Mouse (Mus musculus) forebrain, embryonic 16.5 days (tissue): ENCODE data around the gene Rapgef2. TPM values are rescaled to one million over a fixed set of nuclear protein-coding genes. Genes with fewer than 3 reads are reported as not detected.
"Not testable (repeated sequence)": the region's sequence is repeated elsewhere in the genome, so short reads cannot be mapped to it uniquely, and the experiment has no call there.

Source experiments
- ATAC-seq: fragments of 200-750 bp; cut with Nextera tagmentation; 2 replicates; pipeline ENCODE4 v1.8.0; 2017; ENCODE audit warnings: mild to moderate bottlenecking, moderate library complexity
- H3K27ac ChIP-seq: fragments of 300-500 bp; sonication (generic); 2 replicates; pipeline ENCODE4 v1.5.1; 2014; ENCODE audit warnings: low read length, control low read depth
- H3K27me3 ChIP-seq: fragments of 300-500 bp; sonication (generic); replicated peaks from 2 replicates; pipeline ENCODE4 v1.6.1; 2014; ENCODE audit warnings: low read length; ENCODE audit not compliant: control insufficient read depth, insufficient read depth
- H3K36me3 ChIP-seq: fragments of 300-500 bp; sonication (generic); 2 replicates; pipeline ENCODE4 v1.6.1; 2014; ENCODE audit not compliant: control insufficient read depth, insufficient read depth
- H3K4me1 ChIP-seq: fragments of 300-500 bp; sonication (generic); replicated peaks from 2 replicates; pipeline ENCODE4 v1.6.1; 2014; ENCODE audit warnings: low read length; ENCODE audit not compliant: control insufficient read depth, insufficient read depth
- H3K4me2 ChIP-seq: fragments of 300-500 bp; sonication (generic); 2 replicates; pipeline ENCODE4 v1.6.1; 2014; ENCODE audit warnings: mild to moderate bottlenecking, low read length, control low read depth
- H3K4me3 ChIP-seq: fragments of 300-500 bp; sonication (generic); replicated peaks from 2 replicates; pipeline ENCODE4 v1.5.1; 2014; ENCODE audit warnings: mild to moderate bottlenecking, low read length, control low read depth
- H3K9ac ChIP-seq: fragments of 300-500 bp; sonication (generic); replicated peaks from 2 replicates; pipeline ENCODE4 v1.6.1; 2014; ENCODE audit warnings: low read depth, low read length, control low read depth
- H3K9me3 ChIP-seq: fragments of 300-500 bp; sonication (generic); 2 replicates; pipeline ENCODE4 v1.6.1; 2016; ENCODE audit warnings: low read length; ENCODE audit not compliant: control insufficient read depth
- WGBS: fragments of 180-500 bp; shearing (Covaris S2); extraction: QIAGEN DNeasy Blood & Tissue Kit; methylation state at CpG from one replicate; pipeline ENCODE4 v1.1.7; 2014; 5-methylcytosine and 5-hydroxymethylcytosine counted together
- polyA plus RNA-seq: library from polyadenylated mRNA; unstranded; fragments of >200 nt; fragmentation: Nextera tagmentation; extraction: Ambion mirVana; gene quantifications from 2 replicates; pipeline ENCODE4 v1.2.1, GENCODE M21; 2015

The Rapgef2 gene
- polyA plus RNA-seq, 1 experiment from 2014 or later, result 13.4 TPM

DNA sequence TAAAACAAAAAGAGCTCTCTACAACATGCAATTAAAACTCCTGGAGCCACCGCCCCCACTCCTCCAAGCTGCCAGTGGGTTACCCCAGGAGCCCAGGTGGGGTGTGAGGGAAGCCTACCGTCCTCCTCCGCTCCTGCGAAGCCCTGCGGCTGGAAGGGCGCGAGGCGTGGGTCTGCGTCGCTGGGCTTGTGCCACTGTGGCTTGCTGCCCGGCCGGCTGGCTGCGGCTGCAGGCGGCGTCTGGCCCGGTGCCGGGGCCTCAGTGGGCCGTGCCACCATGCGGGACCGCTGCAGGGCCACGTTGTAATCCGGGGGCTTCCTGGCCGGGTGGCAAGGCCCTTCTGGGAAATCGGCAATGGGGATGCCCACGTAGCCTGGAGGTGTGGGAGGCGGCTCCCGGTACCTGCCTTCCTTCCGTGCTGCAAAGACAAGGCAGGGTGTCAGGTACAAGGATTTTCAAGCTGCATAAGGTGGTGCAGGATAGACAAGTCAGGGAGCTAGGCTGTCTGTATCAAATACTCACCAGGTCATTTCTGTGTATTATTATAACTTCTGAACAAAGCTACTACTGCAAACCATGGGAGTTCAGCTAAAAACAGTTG lies 219.8 kb downstream of the Rapgef2 start:
- Histone ChIP-seq H3K27ac (no peak overlapping the region), H3K4me3 (no peak overlapping the region), H3K9ac (no peak overlapping the region), H3K36me3 (peaks cover 27% of the 10 kb centered on the region), H3K4me2 (no peak overlapping the region), H3K4me1 (no peaks in the 10 kb centered on the region), H3K9me3 (no peaks in the 10 kb centered on the region), H3K27me3 (no peaks in the 10 kb centered on the region)
- WGBS, result 85% methylated on average over 28 of the region's 28 CpGs
- no peak for ATAC-seq

DNA sequence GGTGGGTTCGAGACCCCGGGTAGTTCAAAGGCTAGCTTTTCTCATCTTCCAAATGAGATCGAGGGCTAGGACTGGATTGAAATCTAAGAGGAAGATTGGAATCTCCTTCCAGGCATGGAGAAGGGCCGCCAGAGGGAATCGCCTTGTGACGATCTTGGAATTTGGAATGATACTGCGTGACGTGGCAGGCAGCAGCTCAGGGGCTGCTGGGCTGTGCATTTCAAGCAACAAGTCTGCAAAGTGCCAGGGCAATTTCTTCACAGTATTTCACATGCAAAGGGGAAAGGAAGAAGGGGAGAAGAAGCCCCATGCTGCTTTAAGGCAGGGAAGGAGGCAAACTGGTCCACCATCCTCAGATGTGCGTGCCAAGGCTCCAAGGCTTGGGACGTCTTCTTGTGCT lies 222.2 kb downstream of the Rapgef2 start:
- Histone ChIP-seq H3K4me3 (no peak overlapping the region), H3K36me3 (peaks cover 23% of the 10 kb centered on the region), H3K4me1 (no peaks in the 10 kb centered on the region), H3K4me2 (no peak overlapping the region), H3K9ac (no peak overlapping the region), H3K9me3 (no peaks in the 10 kb centered on the region), H3K27ac (no peak overlapping the region), H3K27me3 (no peaks in the 10 kb centered on the region)
- 92% methylated on average over 10 of the region's 10 CpGs for WGBS
- ATAC-seq, result no peak

- Histone ChIP-seq H3K36me3 (peaks cover 5% of the 10 kb centered on the region), H3K4me2 (no peak overlapping the region), H3K9ac (no peak overlapping the region), H3K27ac (no peak overlapping the region), H3K4me1 (no peaks in the 10 kb centered on the region), H3K4me3 (no peak overlapping the region), H3K9me3 (no peaks in the 10 kb centered on the region), H3K27me3 (no peaks in the 10 kb centered on the region)
- no peak for ATAC-seq
- 90% methylated on average over 6 of the region's 6 CpGs for WGBS
Observed at GRCm38 (mm10) chr3:79061426-79061825, 224.9 kb downstream of the Rapgef2 start.

- not testable (repeated sequence) for ATAC-seq, H3K9ac ChIP-seq, H3K27ac ChIP-seq, H3K9me3 ChIP-seq, H3K27me3 ChIP-seq, H3K36me3 ChIP-seq, H3K4me3 ChIP-seq, H3K4me1 ChIP-seq, H3K4me2 ChIP-seq
- WGBS, result 85% methylated on average over 2 of the region's 2 CpGs
Observed at GRCm38 (mm10) chr3:79058491-79058890, 227.8 kb downstream of the Rapgef2 start.

DNA sequence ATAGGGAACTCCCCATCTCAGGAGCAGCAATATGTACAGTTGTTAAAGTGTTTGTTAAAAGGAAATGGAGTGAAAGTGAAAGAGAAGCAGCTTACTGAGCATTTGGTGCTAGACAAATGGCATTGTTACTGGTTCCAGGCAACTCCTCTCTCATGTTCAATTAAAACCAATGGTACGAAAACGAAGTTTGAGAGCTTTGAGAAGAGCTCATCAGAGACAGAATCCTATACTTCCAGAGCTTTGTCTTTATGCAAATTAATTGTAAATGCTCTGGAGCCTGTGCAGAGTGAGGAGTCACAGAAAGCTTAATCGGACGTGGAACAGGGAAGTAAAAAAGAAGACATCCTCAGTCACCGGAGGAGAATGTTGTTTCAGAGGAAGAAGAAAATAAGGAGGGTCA lies 241.1 kb downstream of the Rapgef2 start:
- H3K9ac ChIP-seq, result no peak overlapping the region
- no peaks in the 10 kb centered on the region for H3K27me3 ChIP-seq
- 52% methylated on average over 5 of the region's 5 CpGs for WGBS
- no peak overlapping the region for H3K4me2 ChIP-seq
- H3K4me1 ChIP-seq, result no peaks in the 10 kb centered on the region
- no peak overlapping the region for H3K4me3 ChIP-seq
- H3K27ac ChIP-seq, result no peak overlapping the region
- no peaks in the 10 kb centered on the region for H3K36me3 ChIP-seq
- no peak for ATAC-seq
- H3K9me3 ChIP-seq, result no peaks in the 10 kb centered on the region

DNA sequence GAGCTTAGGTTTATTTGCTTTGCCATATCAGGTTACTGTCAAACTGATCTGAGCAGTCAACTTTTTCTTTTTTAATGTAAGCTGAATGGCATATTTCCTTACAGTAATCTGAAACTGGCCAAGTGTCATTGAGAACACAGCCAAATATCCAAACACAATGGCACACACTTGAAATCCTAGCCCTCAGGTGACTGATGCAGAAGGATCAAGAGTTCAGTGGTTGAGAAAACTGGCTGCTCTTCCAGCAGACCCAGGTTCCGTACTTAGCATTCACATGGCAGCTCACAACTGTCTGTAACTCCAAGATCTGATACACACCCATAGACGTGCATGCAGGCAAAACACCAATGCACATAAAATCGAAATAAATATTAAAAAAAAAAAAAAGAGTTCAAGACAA lies 243.3 kb downstream of the Rapgef2 start:
- Histone ChIP-seq H3K4me3 (no peak overlapping the region), H3K4me1 (no peaks in the 10 kb centered on the region), H3K9ac (no peak overlapping the region), H3K27me3 (no peaks in the 10 kb centered on the region), H3K4me2 (no peak overlapping the region), H3K36me3 (no peaks in the 10 kb centered on the region), H3K9me3 (no peaks in the 10 kb centered on the region), H3K27ac (no peak overlapping the region)
- 83% methylated on average over 3 of the region's 3 CpGs for WGBS
- no peak for ATAC-seq

DNA sequence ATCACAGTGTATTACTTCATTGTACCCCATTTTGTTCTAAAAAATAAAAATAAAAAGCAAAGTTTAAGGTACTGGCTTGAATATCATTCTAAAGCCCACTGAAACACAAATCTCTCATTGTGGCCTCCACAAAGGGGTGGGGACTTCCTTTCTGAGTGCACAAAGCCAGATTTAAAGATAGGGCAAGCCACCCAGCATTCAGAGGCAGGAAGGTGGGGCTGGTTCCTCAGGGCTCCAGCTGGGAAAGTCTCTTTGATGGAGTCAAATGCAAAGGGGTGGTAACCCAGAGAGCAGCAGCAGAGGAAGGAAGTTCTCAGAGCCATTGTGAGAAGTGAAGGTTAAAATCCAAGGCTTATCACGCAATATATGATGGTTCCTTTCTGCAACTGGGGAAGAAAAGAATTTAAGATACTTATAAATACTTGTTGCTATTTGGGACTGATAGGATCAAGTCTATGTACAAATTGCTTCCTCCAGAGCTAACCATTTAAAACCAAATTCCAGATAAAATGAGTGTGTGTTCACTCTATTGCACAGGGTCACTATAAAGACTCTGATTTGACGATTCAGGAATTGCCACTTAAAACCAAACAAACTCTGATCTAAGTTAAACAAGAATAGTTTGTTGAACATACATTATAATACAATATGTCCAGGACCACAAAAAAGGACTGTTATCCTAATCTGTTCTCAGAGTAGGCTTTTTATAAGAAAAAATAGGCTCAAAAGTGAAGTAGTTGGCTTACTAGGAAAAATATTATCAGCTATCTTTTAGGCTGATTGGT lies 246.5 kb downstream of the Rapgef2 start:
- Histone ChIP-seq H3K27me3 (no peaks in the 10 kb centered on the region), H3K9ac (no peak overlapping the region), H3K27ac (no peak overlapping the region), H3K4me3 (no peak overlapping the region), H3K36me3 (no peaks in the 10 kb centered on the region), H3K4me1 (no peaks in the 10 kb centered on the region), H3K4me2 (no peak overlapping the region), H3K9me3 (no peaks in the 10 kb centered on the region)
- 43% methylated on average over 2 of the region's 2 CpGs for WGBS
- no peak for ATAC-seq

GRCm38 (mm10) chr3:79039008-79039407 lies 247.3 kb downstream of the Rapgef2 start:
- WGBS, result 47% methylated on average over 2 of the region's 2 CpGs
- Histone ChIP-seq H3K4me2 (no peak overlapping the region), H3K27me3 (no peaks in the 10 kb centered on the region), H3K36me3 (no peaks in the 10 kb centered on the region), H3K9ac (no peak overlapping the region), H3K9me3 (no peaks in the 10 kb centered on the region), H3K27ac (no peak overlapping the region), H3K4me3 (no peak overlapping the region), H3K4me1 (no peaks in the 10 kb centered on the region)
- no peak for ATAC-seq

- no peaks in the 10 kb centered on the region for H3K27me3 ChIP-seq
- WGBS, result 88% methylated on average over 2 of the region's 2 CpGs
Observed at GRCm38 (mm10) chr3:79034457-79034856, 251.9 kb downstream of the Rapgef2 start.

More at GRCm38 (mm10) chr3:79034457-79034856, 251.9 kb downstream of the Rapgef2 start:
- no peak overlapping the region for H3K4me2 ChIP-seq
- ATAC-seq, result no peak
- no peaks in the 10 kb centered on the region for H3K4me1 ChIP-seq
- no peaks in the 10 kb centered on the region for H3K9me3 ChIP-seq
- H3K27ac ChIP-seq, result no peak overlapping the region
- H3K4me3 ChIP-seq, result no peak overlapping the region
- no peak overlapping the region for H3K9ac ChIP-seq
- no peaks in the 10 kb centered on the region for H3K36me3 ChIP-seq
